Mouse (Mus musculus) E14TG2a.4 (cell line): ENCODE results near the gene Impdh2.

Experiments used
- CTCF ChIP-seq: conservative IDR thresholded peaks from 2 replicates; pipeline ENCODE4 v1.5.1; 2014; ENCODE audit warnings: low read length
- NANOG ChIP-seq: IDR thresholded peaks from 2 replicates; pipeline ENCODE4 v1.6.1; 2014; ENCODE audit warnings: borderline replicate concordance, low read length, mixed read lengths

DNA sequence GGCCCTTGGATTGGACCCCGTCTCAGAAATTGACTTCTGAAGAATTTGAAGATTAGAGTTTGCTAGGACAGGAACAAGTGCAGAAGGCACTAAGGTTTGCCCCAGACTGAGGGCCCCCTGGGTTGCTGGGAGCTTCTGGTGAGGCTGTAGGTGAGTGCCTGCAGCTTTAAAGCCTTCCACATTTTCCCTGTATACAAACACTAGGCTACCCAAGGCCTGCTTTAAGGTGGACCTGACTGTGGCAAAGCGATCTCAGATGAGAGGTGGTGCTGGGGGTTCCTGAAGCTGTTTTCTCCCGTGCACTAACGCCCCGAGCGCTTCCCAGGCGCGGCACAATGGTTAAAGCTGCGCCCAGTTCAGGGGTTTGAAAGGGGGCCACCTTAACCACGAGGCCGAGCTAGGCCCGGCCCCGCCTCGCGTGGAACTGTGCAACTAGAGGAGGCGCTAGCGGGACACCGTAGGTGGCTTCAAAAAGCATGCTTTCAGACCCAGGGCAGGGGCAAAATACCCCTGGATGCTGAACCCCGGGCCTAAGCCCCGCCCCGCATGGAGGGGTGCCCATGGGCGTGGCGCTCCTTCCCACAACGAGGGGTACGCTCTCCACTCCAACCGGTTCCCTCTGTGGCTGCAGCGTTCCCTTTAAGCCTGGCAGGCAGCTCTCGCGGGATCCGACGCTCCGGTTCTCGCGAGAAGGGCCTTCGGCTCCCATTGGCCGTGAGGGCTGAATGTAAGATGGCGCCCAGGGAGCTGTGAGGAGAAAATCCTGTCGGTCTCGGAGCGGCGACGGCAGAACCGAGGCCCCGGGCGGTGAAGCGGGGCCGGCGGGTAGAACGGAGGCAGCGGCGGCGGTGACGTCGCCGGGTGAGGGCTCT is 43.5 kb upstream of the Impdh2 start, which contains the start of gene Qrich1:
- TF ChIP-seq CTCF: no peak
- TF ChIP-seq NANOG: no peak
